Mouse (Mus musculus): ENCODE results near the gene Stx11.
"Not testable (repeated sequence)": the region's sequence is repeated elsewhere in the genome, so short reads cannot be mapped to it uniquely, and the experiment has no call there.

Gene Stx11

GRCm38 (mm10) chr10:12961546-12961945, 2.6 kb downstream of the Stx11 start:
- DNase-seq (ENCODE audit: low read depth, low spot score): no peak

DNA sequence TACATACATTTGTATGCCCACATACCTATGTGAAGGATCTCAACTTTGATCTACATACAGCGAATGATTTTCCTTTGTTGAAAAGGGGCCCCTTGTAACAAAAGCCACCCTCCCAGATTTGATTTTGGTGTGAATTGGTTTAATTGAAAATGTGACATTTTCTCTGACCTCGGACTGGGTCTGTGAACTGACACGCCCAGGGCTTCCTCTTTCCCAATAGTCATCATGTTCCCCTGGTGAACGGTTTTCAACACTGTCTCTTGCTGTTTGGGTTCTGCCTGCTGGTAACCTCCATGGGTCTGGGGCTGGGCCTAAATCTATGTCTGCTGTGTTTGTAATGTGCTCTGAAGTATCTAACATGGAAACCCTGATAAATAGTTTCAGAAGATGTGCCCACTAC, 6.8 kb downstream of the Stx11 start:
- DNase-seq (ENCODE audit: low read depth, low spot score): no peak

GRCm38 (mm10) chr10:12955831-12956230, 8.3 kb downstream of the Stx11 start:
- DNase-seq (ENCODE audit: low read depth, low spot score): no peak

DNA sequence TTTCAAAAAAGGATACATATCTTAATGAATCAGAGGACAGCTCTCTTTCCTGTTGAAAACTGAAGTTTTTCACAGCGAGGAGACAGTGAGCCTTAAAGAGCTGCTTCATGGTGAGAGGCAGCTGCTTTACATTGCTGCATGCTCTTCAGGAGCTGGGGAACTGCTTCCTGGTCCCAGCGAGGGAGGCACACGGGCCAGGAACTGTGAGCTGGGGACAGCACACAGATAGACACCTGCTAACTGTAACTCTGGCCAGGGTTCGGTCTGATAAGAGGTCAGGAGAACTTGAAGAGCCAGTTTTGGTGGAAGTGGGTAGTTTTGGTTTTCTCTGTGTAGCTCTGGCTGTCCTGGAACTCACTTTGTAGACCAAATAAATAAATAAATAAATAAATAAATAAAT, 12.7 kb downstream of the Stx11 start:
- not testable (repeated sequence) for DNase-seq (ENCODE audit: low read depth, low spot score)

- no peak for DNase-seq (ENCODE audit: low read depth, low spot score)
Observed at GRCm38 (mm10) chr10:12949299-12949698, 14.8 kb downstream of the Stx11 start.

- no peak for DNase-seq (ENCODE audit: low read depth, low spot score)
Observed at GRCm38 (mm10) chr10:12947606-12948005, 16.5 kb downstream of the Stx11 start.

DNA sequence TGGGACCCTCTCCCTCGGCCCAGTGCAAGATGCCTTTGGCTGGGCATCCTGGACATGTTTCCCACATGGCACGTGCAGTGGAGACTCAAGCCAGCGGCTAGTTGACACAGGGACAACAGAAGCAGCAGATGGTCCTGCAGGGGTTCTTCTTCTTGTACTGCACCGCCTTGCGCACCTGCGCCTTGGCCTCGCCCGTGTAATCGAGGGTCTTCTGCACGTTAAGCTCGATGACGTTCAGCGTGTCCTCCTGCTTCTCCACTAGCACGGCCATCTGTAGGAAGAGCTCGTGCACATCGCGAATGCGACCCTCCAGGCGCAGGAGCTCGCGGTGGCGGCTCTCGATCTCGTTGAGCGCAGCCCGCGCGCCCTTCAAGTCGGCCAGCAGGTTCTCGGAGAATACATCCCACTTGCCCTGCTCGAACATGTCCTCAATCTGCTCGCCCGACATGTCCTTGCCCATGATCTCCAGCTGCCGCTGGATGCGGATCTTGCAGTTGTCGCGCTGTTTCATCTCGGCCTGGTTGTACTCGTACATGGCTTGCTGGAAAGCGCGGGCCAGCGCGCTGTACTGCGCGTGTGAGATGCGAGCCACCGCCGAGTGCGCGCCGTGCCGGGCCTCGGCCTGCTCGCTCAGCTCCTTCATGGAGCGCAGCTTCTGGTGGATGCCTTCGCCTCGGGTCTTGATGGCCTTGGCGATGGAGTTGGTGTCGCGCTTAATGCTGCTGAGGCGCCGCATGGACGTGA, 22.9 kb downstream of the Stx11 start:
- peak; percentile 42 for DNase-seq (ENCODE audit: low read depth, low spot score)

DNA sequence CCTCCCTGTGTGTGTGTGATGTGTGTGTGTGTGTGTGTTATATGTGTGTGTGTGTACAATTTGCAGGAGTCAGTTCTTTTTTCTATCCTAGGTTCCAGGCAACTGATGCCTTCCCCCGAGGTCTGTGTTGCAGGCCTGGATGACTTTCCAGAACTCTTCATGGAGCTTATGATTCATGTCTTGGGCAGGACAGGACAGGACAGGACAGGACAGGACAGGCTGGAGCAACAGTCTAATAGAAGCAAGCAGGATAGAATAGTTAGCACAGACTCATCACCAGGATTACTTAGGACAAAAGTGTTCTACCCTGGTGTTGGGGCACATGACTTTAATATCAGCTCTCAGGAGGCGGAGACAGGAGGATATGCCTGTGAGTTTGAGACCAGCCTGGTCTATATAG, 25.3 kb downstream of the Stx11 start:
- no peak for DNase-seq (ENCODE audit: low read depth, low spot score)

DNA sequence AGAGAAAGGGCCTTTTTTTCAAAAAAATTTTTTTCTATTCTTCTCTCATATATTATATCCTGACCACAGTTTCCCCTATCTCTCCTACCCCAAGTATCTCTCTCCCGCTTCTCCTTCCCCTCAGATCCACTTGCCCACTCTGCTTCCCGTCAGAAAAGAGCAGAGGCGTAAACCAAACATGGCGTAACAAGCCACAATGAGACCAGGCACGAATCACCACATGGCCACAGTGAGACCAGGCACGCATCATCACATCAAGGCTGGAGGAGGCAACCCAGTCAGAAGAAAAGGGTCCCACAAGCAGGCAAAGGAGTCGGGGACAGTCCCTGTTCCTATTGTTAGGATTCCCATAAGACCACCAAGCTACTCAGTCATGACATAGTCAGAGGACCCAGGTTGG, 28.0 kb downstream of the Stx11 start:
- DNase-seq (ENCODE audit: low read depth, low spot score): no peak

GRCm38 (mm10) chr10:12935575-12935974, 28.5 kb downstream of the Stx11 start:
- DNase-seq (ENCODE audit: low read depth, low spot score): no peak

DNA sequence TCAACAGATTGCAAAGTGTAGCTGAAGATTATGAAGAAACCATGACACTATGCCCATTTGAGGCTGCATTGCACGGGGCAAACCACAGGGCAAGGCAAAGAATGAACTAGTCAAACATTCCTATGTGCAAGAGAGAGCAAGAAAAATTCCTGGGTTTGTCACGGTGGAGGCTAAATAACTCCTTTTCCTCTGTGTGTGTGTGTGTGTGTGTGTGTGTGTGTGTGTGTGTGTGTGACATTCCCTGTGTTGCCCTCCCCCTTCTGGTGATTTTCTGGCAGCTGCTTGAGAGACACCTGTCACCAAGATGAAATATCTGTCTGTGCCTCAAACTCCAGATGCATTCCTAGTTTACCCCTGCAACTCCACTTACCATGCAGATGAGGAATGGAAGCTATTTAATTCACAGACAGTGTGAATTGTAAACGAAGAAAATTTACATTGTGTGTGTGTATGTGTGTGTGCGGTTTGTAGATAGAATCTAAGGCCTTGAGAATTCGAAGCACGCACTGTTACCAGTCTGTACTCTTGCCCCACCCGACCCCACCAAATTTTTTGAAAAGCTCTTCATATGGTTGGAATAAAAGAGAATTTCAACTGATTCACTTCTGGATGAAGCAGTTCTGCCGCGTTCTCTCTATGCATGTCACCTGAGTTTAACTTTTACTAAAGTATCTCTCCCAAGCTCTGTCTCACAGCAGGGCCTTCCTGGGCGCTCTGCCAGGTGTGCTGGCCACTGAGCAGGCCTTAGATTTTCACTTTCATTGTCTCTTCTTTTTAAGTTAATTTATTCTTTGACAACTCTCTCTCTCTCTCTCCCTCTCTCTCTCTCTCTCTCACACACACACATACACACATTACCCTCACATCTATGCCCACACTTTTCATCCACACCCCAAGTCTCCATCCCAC, 32.4 kb downstream of the Stx11 start:
- DNase-seq (ENCODE audit: low read depth, low spot score): no peak

- DNase-seq (ENCODE audit: low read depth, low spot score): no peak
Observed at GRCm38 (mm10) chr10:12930351-12930905, 33.7 kb downstream of the Stx11 start.

- DNase-seq (ENCODE audit: low read depth, low spot score): no peak
Observed at GRCm38 (mm10) chr10:12929857-12930174, 34.3 kb downstream of the Stx11 start.

DNA sequence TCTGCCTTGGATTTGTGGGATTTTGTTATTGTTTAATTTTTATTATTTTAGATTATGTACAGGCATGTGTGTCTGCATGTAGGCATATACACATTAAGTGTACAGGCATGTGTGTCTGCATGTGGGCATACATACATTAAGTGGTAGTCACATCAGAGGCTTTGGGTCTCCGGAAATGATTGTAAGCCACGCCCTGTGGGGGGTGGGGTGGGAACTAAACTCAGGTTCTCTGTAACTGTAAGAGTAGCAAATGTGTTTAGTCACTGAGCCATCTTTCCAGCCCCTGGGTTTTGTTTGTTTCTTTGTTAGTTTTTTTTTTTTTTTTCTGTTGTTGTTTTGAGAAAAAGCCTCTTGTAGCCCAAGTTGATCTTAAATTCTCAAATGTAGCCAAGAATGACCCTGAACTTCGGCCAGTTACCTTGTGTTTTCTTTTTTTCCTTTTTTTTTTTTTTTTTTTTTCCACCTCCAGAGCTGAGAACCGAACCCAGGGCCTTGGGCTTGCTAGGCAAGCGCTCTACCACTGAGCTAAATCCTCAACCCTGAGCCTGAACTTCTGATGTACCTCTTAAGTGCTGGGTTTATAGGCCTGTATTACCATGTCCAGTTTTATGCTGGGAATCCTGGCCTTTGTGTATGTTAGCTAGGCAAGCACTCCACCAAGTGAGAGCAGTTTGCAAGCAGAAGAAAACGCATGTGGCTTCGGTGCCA, 34.8 kb downstream of the Stx11 start:
- peak; percentile 58 for DNase-seq (ENCODE audit: low read depth, low spot score)

GRCm38 (mm10) chr10:12928193-12928592, 35.9 kb downstream of the Stx11 start:
- no peak for DNase-seq (ENCODE audit: low read depth, low spot score)

DNA sequence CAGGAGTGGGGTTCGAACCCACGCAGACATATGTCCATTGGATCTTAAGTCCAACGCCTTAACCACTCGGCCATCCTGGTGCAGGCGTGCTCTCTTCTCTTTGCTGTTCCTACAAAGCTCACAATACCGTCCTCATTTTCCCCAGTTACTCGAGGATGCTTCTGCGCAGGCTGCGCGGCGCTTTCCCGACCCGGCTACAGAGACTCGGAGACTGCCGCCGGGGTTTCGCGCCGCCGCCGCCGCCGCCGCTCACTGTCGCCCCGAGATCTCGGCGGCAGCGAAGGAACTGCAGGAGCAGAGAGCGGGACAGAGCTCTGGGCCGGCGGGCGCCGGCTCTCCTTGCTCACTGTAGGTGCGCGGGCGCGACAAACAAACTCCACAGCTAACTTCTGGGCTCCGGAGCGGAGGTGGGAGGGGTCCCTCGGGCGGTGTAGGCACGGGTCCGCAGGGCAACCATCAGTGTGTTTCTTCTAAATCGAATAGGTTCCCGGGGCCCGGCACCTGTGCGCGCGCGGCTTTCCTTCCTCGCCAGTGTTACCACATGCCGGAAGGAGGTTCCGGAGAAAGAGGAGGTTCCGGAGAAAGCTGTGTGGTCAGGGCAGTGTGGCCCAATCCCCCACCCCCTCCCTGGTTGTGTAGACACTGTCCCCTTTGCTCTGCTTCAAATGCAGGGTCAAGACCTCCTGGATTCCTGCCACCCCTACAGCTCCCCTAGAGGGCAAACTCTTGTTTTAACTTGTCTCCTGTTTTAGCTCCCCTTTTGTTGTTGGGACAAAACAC, 41.3 kb downstream of the Stx11 start:
- peak; percentile 95 for DNase-seq (ENCODE audit: low read depth, low spot score)

DNA sequence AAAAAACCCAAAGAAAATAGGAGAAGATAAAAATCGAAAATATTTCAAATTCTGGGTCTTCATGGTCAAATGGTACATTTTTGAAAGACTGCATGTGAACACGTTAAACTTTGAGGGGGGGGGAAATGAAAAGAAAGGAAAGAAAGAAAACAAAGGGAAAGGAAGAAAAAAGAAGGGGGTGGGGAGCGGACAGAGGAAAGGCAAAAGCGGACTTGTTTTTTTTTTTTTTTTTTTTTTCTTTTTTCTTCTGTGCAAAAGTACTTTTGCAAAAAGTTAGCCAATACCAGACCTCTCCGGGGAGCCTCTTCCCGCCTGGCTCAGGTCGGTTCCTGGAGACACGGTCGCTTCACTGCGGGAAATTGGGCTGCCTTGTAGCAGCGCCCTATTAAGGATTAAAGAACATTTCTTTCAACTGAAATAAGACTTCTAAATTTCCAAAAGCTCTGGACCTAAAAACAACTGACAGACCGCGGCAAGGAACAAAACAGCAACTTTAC, 42.0 kb downstream of the Stx11 start:
- DNase-seq (ENCODE audit: low read depth, low spot score): no peak

GRCm38 (mm10) chr10:12921551-12922040, 42.5 kb downstream of the Stx11 start:
- DNase-seq (ENCODE audit: low read depth, low spot score): peak; percentile 53

DNA sequence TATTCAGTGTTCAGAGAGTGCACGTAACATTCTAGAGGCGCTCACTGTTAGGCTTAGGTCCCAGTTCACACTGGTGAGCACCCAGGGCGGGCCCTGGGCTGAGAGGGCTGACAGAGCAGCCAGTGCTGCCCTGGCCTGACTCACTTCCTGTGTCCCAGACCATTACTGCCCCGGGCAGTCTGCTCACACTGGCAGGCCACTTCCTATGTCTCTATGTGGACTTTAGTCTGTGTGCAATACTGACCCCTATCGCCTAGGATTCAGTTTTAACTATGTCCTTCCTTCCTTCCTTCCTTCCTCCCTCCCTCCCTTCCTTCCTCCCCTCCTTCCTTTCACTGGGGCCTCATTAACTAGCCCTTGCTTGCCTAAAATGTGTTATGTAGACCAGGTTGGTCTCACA, 44.8 kb downstream of the Stx11 start:
- no peak for DNase-seq (ENCODE audit: low read depth, low spot score)

DNA sequence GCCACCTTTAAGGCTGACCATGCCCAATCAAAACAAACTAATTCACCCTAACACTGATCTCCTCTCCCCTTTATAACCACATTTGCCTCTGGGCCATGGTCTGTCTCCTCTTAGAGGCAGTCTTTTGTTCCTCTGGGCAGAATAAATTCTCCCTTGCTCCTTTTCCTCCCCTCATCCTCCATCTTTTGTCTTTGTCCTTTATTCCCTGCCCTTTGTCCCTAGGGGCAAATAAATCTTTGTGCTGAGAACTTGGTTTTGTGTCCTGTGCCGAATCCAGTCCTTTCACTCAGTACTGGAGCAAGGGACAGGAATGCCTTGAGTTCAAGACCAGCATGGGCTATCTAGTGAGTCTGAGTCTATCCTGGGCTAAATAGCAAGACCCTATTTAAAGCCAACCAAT, 46.5 kb downstream of the Stx11 start:
- DNase-seq (ENCODE audit: low read depth, low spot score): no peak

DNA sequence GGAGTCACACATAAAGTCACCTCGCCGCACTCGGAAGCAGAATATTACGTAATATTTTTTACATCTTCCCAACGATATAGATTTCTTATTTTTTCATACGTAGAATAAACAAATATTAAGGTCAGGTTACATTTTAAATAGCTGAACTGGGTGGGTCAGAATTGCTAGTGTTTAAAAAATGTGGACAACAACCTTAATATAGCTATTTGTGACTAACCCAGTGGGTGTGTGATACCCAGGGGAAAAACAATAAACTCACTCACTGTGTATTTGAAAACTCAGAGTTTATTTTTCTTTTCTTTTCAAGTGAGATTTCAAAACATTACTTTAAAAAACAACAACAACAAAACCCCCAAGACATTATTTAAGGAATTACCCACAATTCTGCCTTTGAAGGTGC, 47.7 kb downstream of the Stx11 start:
- no peak for DNase-seq (ENCODE audit: low read depth, low spot score)

Measured in ES-CJ7 (cell line).